Mouse (Mus musculus): ENCODE data around the gene Dok1.

Dok1 gene

GRCm38 (mm10) chr6:83033249-83034185, at the start of gene Dok1, which contains the start of gene Loxl3:
Dok1 (minus strand) TSS chr6:83033471.
Loxl3 (plus strand) TSS chr6:83034173.
- DNase-seq (ENCODE audit: inconsistent age in 2 of 2, low spot score in 1 of 2), result peak; percentile 80 to 93

- peak in 1 of 2 experiments; percentile 31 for DNase-seq (ENCODE audit: inconsistent age in 2 of 2, low spot score in 1 of 2)
Measured at GRCm38 (mm10) chr6:83080210-83080609, 46.9 kb upstream of the Dok1 start.

- peak; percentile 99 to 100 for DNase-seq (ENCODE audit: inconsistent age in 2 of 2, low spot score in 1 of 2)
Measured at GRCm38 (mm10) chr6:83078324-83078858, 45.1 kb upstream of the Dok1 start.

GRCm38 (mm10) chr6:83077630-83078323, 44.5 kb upstream of the Dok1 start, which contains the start of gene Pcgf1:
Pcgf1 (plus strand) TSS chr6:83077869.
- DNase-seq (ENCODE audit: inconsistent age in 2 of 2, low spot score in 1 of 2), result no peak

- peak in 1 of 2 experiments; percentile 65 for DNase-seq (ENCODE audit: inconsistent age in 2 of 2, low spot score in 1 of 2)
Measured at GRCm38 (mm10) chr6:83074979-83075378, 41.7 kb upstream of the Dok1 start.

- DNase-seq (ENCODE audit: inconsistent age in 2 of 2, low spot score in 1 of 2), result peak; percentile 61 to 70
Measured at GRCm38 (mm10) chr6:83071220-83071619, 37.9 kb upstream of the Dok1 start.

- peak; percentile 56 to 82 for DNase-seq (ENCODE audit: inconsistent age in 2 of 2, low spot score in 1 of 2)
Measured at GRCm38 (mm10) chr6:83070311-83071219, 37.3 kb upstream of the Dok1 start.

GRCm38 (mm10) chr6:83070247-83070310, 36.8 kb upstream of the Dok1 start, which contains the start of gene Tlx2:
Tlx2 (minus strand) TSS chr6:83070293.
- no peak for DNase-seq (ENCODE audit: inconsistent age in 2 of 2, low spot score in 1 of 2)

GRCm38 (mm10) chr6:83069488-83070246, 36.4 kb upstream of the Dok1 start:
- peak in 1 of 2 experiments; percentile 66 for DNase-seq (ENCODE audit: inconsistent age in 2 of 2, low spot score in 1 of 2)

GRCm38 (mm10) chr6:83068706-83069487, 35.6 kb upstream of the Dok1 start:
- DNase-seq (ENCODE audit: inconsistent age in 2 of 2, low spot score in 1 of 2), result peak in 1 of 2 experiments; percentile 61

GRCm38 (mm10) chr6:83068221-83068620, 35.0 kb upstream of the Dok1 start:
- DNase-seq (ENCODE audit: inconsistent age in 2 of 2, low spot score in 1 of 2), result no peak

- no peak for DNase-seq (ENCODE audit: inconsistent age in 2 of 2, low spot score in 1 of 2)
Measured at GRCm38 (mm10) chr6:83066441-83066840, 33.2 kb upstream of the Dok1 start.

- DNase-seq (ENCODE audit: inconsistent age in 2 of 2, low spot score in 1 of 2), result no peak
Measured at GRCm38 (mm10) chr6:83065995-83066394, 32.7 kb upstream of the Dok1 start.

- no peak for DNase-seq (ENCODE audit: inconsistent age in 2 of 2, low spot score in 1 of 2)
Measured at GRCm38 (mm10) chr6:83058725-83059124, 25.5 kb upstream of the Dok1 start.

GRCm38 (mm10) chr6:83057790-83058189, 24.5 kb upstream of the Dok1 start, which contains the start of gene Dqx1:
Dqx1 (plus strand) TSS chr6:83057844.
- peak in 1 of 2 experiments; percentile 39 for DNase-seq (ENCODE audit: inconsistent age in 2 of 2, low spot score in 1 of 2)

GRCm38 (mm10) chr6:83054871-83055431, 21.7 kb upstream of the Dok1 start, which contains the start of gene Htra2:
Htra2 (minus strand) TSS chr6:83055273.
- no peak for DNase-seq (ENCODE audit: inconsistent age in 2 of 2, low spot score in 1 of 2)

GRCm38 (mm10) chr6:83054074-83054851, 21.0 kb upstream of the Dok1 start, which contains the start of gene Aup1:
Aup1 (plus strand) TSS chr6:83054521.
- peak; percentile 98 to 99 for DNase-seq (ENCODE audit: inconsistent age in 2 of 2, low spot score in 1 of 2)

Data from adrenal gland, adult (tissue).